11 mouse cellular contexts compared by ENCODE assay signal in the genomic region with DNA sequence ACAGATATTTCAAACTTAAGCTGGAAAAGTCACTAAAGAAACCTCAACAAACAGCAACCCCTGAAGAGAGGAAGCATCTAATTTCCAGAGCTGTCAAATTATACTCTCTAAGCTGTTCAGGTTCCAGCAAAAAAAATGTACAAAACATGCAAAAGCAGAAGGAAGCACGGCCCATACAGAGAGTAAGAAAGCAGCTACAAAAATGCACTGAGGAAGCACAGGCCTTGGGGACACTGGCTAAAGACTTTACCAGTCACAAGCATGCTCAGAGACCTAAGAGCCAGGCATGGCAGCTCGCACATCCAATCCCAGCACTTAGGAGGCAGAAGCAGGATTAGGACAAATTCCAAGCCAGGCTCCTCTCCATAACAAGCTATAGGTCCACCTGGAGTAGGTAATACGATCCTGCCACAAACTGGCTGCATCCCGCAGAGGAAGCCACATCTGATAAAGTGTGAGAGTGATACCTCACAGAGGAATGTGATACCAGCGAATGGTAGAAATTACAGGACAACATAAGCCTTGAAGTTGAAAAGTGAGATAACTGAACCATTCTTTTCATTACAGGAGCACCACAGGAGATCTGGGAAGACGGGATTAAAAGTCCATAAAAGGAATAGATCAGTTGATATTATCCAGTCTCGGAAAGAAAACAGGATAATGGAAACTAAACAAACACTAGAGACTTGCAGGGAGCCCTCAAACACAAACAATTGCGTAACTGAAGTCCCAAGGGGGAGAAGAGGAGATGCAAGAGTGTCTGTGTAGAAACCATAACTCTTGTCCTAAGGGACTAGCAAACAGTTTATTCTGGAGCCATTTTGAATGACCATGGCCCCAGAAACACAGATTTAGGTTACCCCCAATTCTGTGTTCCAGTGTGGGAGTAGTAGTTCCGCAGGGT. TPM values are rescaled to one million over a fixed set of nuclear protein-coding genes. Genes with fewer than 3 reads are reported as not detected.
DNase-seq lines count a peak whose midpoint lies in the region; ATAC-seq and TF ChIP-seq lines count a peak whose summit lies in the region.
"Had no signal": no experiment of that assay in that cellular context is flagged by ENCODE, and none has a peak within 500 bp of the region (broad histone marks: within the 10 kb centered on the region; RNA-seq: fewer than 3 reads in every experiment).

No protein-coding gene starts in this region.

- no peak overlapping the region for H3K4me3 ChIP-seq in forebrain, embryonic 10.5 days
- no peak overlapping the region for H3K4me3 ChIP-seq in forebrain, embryonic 13.5 days
- no peak overlapping the region for H3K4me3 ChIP-seq in lung, embryonic 14.5 days (ENCODE audit: low read depth, low read length)
- no peak overlapping the region for H3K4me3 ChIP-seq in intestine, postnatal 0 days (ENCODE audit: low read depth, low read length)
- no peak overlapping the region for H3K4me3 ChIP-seq in stomach, embryonic 16.5 days (replicated peaks; ENCODE audit: low read length)
- H3K4me3 ChIP-seq in hindbrain, embryonic 11.5 days (ENCODE audit: low read depth, low read length): no peak overlapping the region

- H3K36me3 ChIP-seq in forebrain, embryonic 10.5 days (replicated peaks): no peaks in the 10 kb centered on the region
- no peaks in the 10 kb centered on the region for H3K36me3 ChIP-seq in forebrain, embryonic 13.5 days (ENCODE audit: poor library complexity, severe bottlenecking)
- H3K36me3 ChIP-seq in lung, embryonic 14.5 days (ENCODE audit: insufficient read depth): no peaks in the 10 kb centered on the region
- no peaks in the 10 kb centered on the region for H3K36me3 ChIP-seq in intestine, postnatal 0 days (ENCODE audit: control insufficient read depth, insufficient read depth)
- no peaks in the 10 kb centered on the region for H3K36me3 ChIP-seq in stomach, embryonic 16.5 days (ENCODE audit: control insufficient read depth, insufficient read depth, low read length)
- no peaks in the 10 kb centered on the region for H3K36me3 ChIP-seq in hindbrain, embryonic 11.5 days (ENCODE audit: control insufficient read depth, insufficient read depth, low read length)

- no peak overlapping the region for H3K9ac ChIP-seq in forebrain, embryonic 13.5 days
- no peak overlapping the region for H3K9ac ChIP-seq in lung, embryonic 14.5 days
- no peak overlapping the region for H3K9ac ChIP-seq in intestine, postnatal 0 days (ENCODE audit: low read depth, low read length)
- H3K9ac ChIP-seq in stomach, embryonic 16.5 days (ENCODE audit: low read length): no peak overlapping the region
- H3K9ac ChIP-seq in hindbrain, embryonic 11.5 days (ENCODE audit: low read depth, low read length): no peak overlapping the region

- H3K27me3 ChIP-seq in forebrain, embryonic 10.5 days (ENCODE audit: poor library complexity, severe bottlenecking): no peaks in the 10 kb centered on the region
- no peaks in the 10 kb centered on the region for H3K27me3 ChIP-seq in forebrain, embryonic 13.5 days
- H3K27me3 ChIP-seq in lung, embryonic 14.5 days (ENCODE audit: insufficient read depth, low read length): no peaks in the 10 kb centered on the region
- H3K27me3 ChIP-seq in intestine, postnatal 0 days (replicated peaks; ENCODE audit: control insufficient read depth, insufficient read depth, low read length): no peaks in the 10 kb centered on the region
- no peaks in the 10 kb centered on the region for H3K27me3 ChIP-seq in stomach, embryonic 16.5 days (ENCODE audit: control insufficient read depth, insufficient read depth, low read length)
- H3K27me3 ChIP-seq in hindbrain, embryonic 11.5 days (ENCODE audit: control insufficient read depth, insufficient read depth, low read length): no peaks in the 10 kb centered on the region

- H3K9me3 ChIP-seq in forebrain, embryonic 10.5 days: no peaks in the 10 kb centered on the region
- no peaks in the 10 kb centered on the region for H3K9me3 ChIP-seq in forebrain, embryonic 13.5 days (replicated peaks)
- no peaks in the 10 kb centered on the region for H3K9me3 ChIP-seq in lung, embryonic 14.5 days (ENCODE audit: low read depth, low read length)
- no peaks in the 10 kb centered on the region for H3K9me3 ChIP-seq in intestine, postnatal 0 days (ENCODE audit: control insufficient read depth)
- no peaks in the 10 kb centered on the region for H3K9me3 ChIP-seq in stomach, embryonic 16.5 days (replicated peaks; ENCODE audit: control insufficient read depth, low read length)
- no peaks in the 10 kb centered on the region for H3K9me3 ChIP-seq in hindbrain, embryonic 11.5 days (ENCODE audit: control insufficient read depth, low read length)

- WGBS in forebrain, embryonic 10.5 days: 70% methylated on average over 9 of the region's 9 CpGs
- 77% methylated on average over 9 of the region's 9 CpGs for WGBS in forebrain, embryonic 13.5 days
- 36% methylated on average over 9 of the region's 9 CpGs for WGBS in lung, embryonic 14.5 days
- WGBS in intestine, postnatal 0 days: 47% methylated on average over 9 of the region's 9 CpGs
- WGBS in stomach, embryonic 16.5 days: 42% methylated on average over 9 of the region's 9 CpGs
- WGBS in hindbrain, embryonic 11.5 days: 68% methylated on average over 9 of the region's 9 CpGs

- no peak for ATAC-seq in forebrain, embryonic 13.5 days
- ATAC-seq in lung, embryonic 14.5 days (ENCODE audit: insufficient read depth): no peak
- no peak for ATAC-seq in intestine, postnatal 0 days
- ATAC-seq in stomach, embryonic 16.5 days (ENCODE audit: insufficient read depth, low FRiP score): no peak
- ATAC-seq in hindbrain, embryonic 11.5 days (ENCODE audit: low FRiP score): no peak
- ATAC-seq: hindbrain, postnatal 0 days had no signal

- TF ChIP-seq CTCF in lung, embryonic 14.5 days (IDR thresholded peaks at IDR 0.05; ENCODE audit: low read depth): no peak
- no peak for TF ChIP-seq CTCF in intestine, postnatal 0 days (IDR thresholded peaks at IDR 0.05; ENCODE audit: low read depth)

- H3K27ac ChIP-seq in forebrain, embryonic 10.5 days: 0 out of 2 replicates have a peak overlapping the region, but pooled peaks have one; percentile 36
- H3K27ac ChIP-seq in forebrain, embryonic 13.5 days: no peak overlapping the region
- no peak overlapping the region; the same call in 1 of the 2 replicates for H3K27ac ChIP-seq in lung, embryonic 14.5 days (ENCODE audit: low read depth)
- H3K27ac ChIP-seq in intestine, postnatal 0 days (ENCODE audit: low read depth, low read length): peak overlapping the region; percentile 60; the same call in 1 of the 2 replicates
- H3K27ac ChIP-seq in stomach, embryonic 16.5 days (ENCODE audit: low read length): peak overlapping the region; percentile 53
- H3K27ac ChIP-seq in hindbrain, embryonic 11.5 days (ENCODE audit: low read depth, low read length): no peak overlapping the region
- H3K27ac ChIP-seq: hindbrain, postnatal 0 days had no signal

- H3K4me2 ChIP-seq in forebrain, embryonic 13.5 days: no peak overlapping the region
- H3K4me2 ChIP-seq in lung, embryonic 14.5 days: no peak overlapping the region
- no peak overlapping the region for H3K4me2 ChIP-seq in intestine, postnatal 0 days (replicated peaks; ENCODE audit: low read depth)
- H3K4me2 ChIP-seq in stomach, embryonic 16.5 days (ENCODE audit: low read depth, low read length): no peak overlapping the region
- no peak overlapping the region for H3K4me2 ChIP-seq in hindbrain, embryonic 11.5 days (replicated peaks; ENCODE audit: low read depth, low read length)

- DNase-seq in forebrain, embryonic 10.5 days (ENCODE audit: extremely low spot score, low spot score): no peak
- DNase-seq in lung, embryonic 14.5 days: peak; percentile 63
- no peak for DNase-seq in lung, adult 18-20 months
- no peak for DNase-seq in hindbrain, embryonic 11.5 days (ENCODE audit: low spot score)
- DNase-seq in thymus, adult 18-20 months: no peak
- DNase-seq: gastrocnemius, postnatal 25 days; left cerebral cortex, postnatal 4 days had no signal

- H3K4me1 ChIP-seq in forebrain, embryonic 10.5 days: peaks cover 49% of the 10 kb centered on the region
- H3K4me1 ChIP-seq in forebrain, embryonic 13.5 days: 0 out of 2 replicates have a peak, but pooled peaks cover 2% of the 10 kb centered on the region
- peaks cover 32% of the 10 kb centered on the region for H3K4me1 ChIP-seq in lung, embryonic 14.5 days (ENCODE audit: insufficient read depth)
- peaks cover 6% of the 10 kb centered on the region; the same call in 1 of the 2 replicates for H3K4me1 ChIP-seq in intestine, postnatal 0 days (replicated peaks; ENCODE audit: control insufficient read depth, insufficient read depth, low read length)
- peaks cover 51% of the 10 kb centered on the region for H3K4me1 ChIP-seq in stomach, embryonic 16.5 days (ENCODE audit: control insufficient read depth, insufficient read depth, low read length)
- H3K4me1 ChIP-seq in hindbrain, embryonic 11.5 days (replicated peaks; ENCODE audit: control insufficient read depth, insufficient read depth, low read length): no peaks in the 10 kb centered on the region

RNA-seq across cellular contexts. Expression of gene Spon2, which starts 4.8 kb away (rescaled TPM):
- polyA plus RNA-seq in forebrain, embryonic 10.5 days (2016; fragmentation: Nextera tagmentation; extraction: Ambion mirVana): 2.6 and 3.6 TPM in 2 replicates
- polyA plus RNA-seq in forebrain, embryonic 13.5 days (2015; fragmentation: Nextera tagmentation; extraction: Ambion mirVana): 1.1 and 1.9 TPM in 2 replicates
- polyA plus RNA-seq in lung, embryonic 14.5 days (2014; fragmentation: Nextera tagmentation; extraction: Ambion mirVana): 10.5 and 12.1 TPM in 2 replicates
- polyA plus RNA-seq in intestine, postnatal 0 days (2015; fragmentation: Nextera tagmentation; extraction: Ambion mirVana): 43.0 and 45.4 TPM in 2 replicates
- 60.9 and 73.3 TPM in 2 replicates for polyA plus RNA-seq in stomach, embryonic 16.5 days (2015; fragmentation: Nextera tagmentation; extraction: Ambion mirVana)
- polyA plus RNA-seq in hindbrain, embryonic 11.5 days (2014; fragmentation: Nextera tagmentation; extraction: Ambion mirVana): 3.4 and 4.5 TPM in 2 replicates

RNA-seq across cellular contexts. Expression of gene Ctbp1, which starts 51.7 kb away (rescaled TPM):
- polyA plus RNA-seq in forebrain, embryonic 10.5 days (2016; fragmentation: Nextera tagmentation; extraction: Ambion mirVana): 454 and 466 TPM in 2 replicates
- 488 and 509 TPM in 2 replicates for polyA plus RNA-seq in forebrain, embryonic 13.5 days (2015; fragmentation: Nextera tagmentation; extraction: Ambion mirVana)
- 395 and 414 TPM in 2 replicates for polyA plus RNA-seq in lung, embryonic 14.5 days (2014; fragmentation: Nextera tagmentation; extraction: Ambion mirVana)
- polyA plus RNA-seq in intestine, postnatal 0 days (2015; fragmentation: Nextera tagmentation; extraction: Ambion mirVana): 139 and 141 TPM in 2 replicates
- 221 TPM in 2 replicates for polyA plus RNA-seq in stomach, embryonic 16.5 days (2015; fragmentation: Nextera tagmentation; extraction: Ambion mirVana)
- polyA plus RNA-seq in hindbrain, embryonic 11.5 days (2014; fragmentation: Nextera tagmentation; extraction: Ambion mirVana): 456 and 518 TPM in 2 replicates

Comparison
In these comparisons a context has a peak if more than half of its experiments do, and no peak if none do; other contexts are left out.
1. H3K27ac ChIP-seq: peak in forebrain, embryonic 10.5 days (single experiment), intestine, postnatal 0 days (single experiment) and stomach, embryonic 16.5 days (single experiment); none in forebrain, embryonic 13.5 days (single experiment), lung, embryonic 14.5 days (single experiment) and hindbrain, embryonic 11.5 days (single experiment).